Mouse (Mus musculus): Measurements from ENCODE around the gene Spire2. TPM values are rescaled to one million over a fixed set of nuclear protein-coding genes. Genes with fewer than 3 reads are reported as not detected.
"Not testable (repeated sequence)": the region's sequence is repeated elsewhere in the genome, so short reads cannot be mapped to it uniquely, and the experiment has no call there.

Gene Spire2
- total RNA-seq, 2 experiments from 2014 or later = 0.11 to 0.14 TPM

- DNase-seq = no peak
- intact Hi-C loops (cut with DNase I) = no loop called here
These were observed 81.7 kb downstream of the Spire2 start for GRCm38 (mm10) chr8:123414255-123414654.

GRCm38 (mm10) chr8:123414997-123415696 lies 82.6 kb downstream of the Spire2 start:
- intact Hi-C loops (cut with DNase I); DNase-seq: not testable (repeated sequence)

- DNase-seq = no peak
- intact Hi-C loops (cut with DNase I) = no loop called here
These were observed 83.7 kb downstream of the Spire2 start for GRCm38 (mm10) chr8:123415967-123416943.

GRCm38 (mm10) chr8:123416944-123417555 lies 84.5 kb downstream of the Spire2 start:
- intact Hi-C loops (cut with DNase I) = no loop called here
- DNase-seq = no peak

Other genes starting within 250 kb of the Spire2 start
- 100 to 1,000 TPM; 409 to 436 TPM for gene Rpl13, start 230.4 kb upstream of the Spire2 start, total RNA-seq (2021)
- under 1 TPM; 0.35 to 0.44 TPM for gene Cpne7, start 215.3 kb upstream of the Spire2 start, total RNA-seq (2021)
- under 1 TPM; 0.58 to 0.79 TPM for gene Sult5a1, start 174.4 kb upstream of the Spire2 start, total RNA-seq (2021)
- gene Dpep1, start 146.5 kb upstream of the Spire2 start, total RNA-seq (2021) = 10 to 100 TPM; 32.3 to 53.6 TPM
- 10 to 100 TPM; 53.9 to 69.1 TPM for gene Chmp1a, start 120.0 kb upstream of the Spire2 start, total RNA-seq (2021)
- 10 to 100 TPM; 22.5 to 27.2 TPM for gene Spata33, start 119.9 kb upstream of the Spire2 start, total RNA-seq (2021)
- 10 to 100 TPM; 19.6 to 24.0 TPM for gene Cdk10, start 107.9 kb upstream of the Spire2 start, total RNA-seq (2021)
- 1 to 10 TPM; 5.4 to 6.2 TPM for gene Spata2l, start 96.5 kb upstream of the Spire2 start, total RNA-seq (2021)
- gene Zfp276, start 78.5 kb upstream of the Spire2 start, total RNA-seq (2021) = 10 to 100 TPM in 1 of 2 experiments, 1 to 10 TPM in 1; 9.4 to 10.8 TPM
- gene Vps9d1, start 78.4 kb upstream of the Spire2 start, total RNA-seq (2021) = 10 to 100 TPM; 21.8 to 26.5 TPM
- 1 to 10 TPM; 1.7 to 3.4 TPM for gene Fanca, start 14.1 kb upstream of the Spire2 start, total RNA-seq (2021)
- gene Tcf25, start 41.0 kb downstream of the Spire2 start, total RNA-seq (2021) = 100 to 1,000 TPM; 121 to 130 TPM
- gene Mc1r, start 74.4 kb downstream of the Spire2 start, total RNA-seq (2021) = not detected
- gene Tubb3, start 78.7 kb downstream of the Spire2 start, total RNA-seq (2021) = under 1 TPM in 1 of 2 experiments, not detected in 1; 0.72 TPM
- gene Def8, start 90.8 kb downstream of the Spire2 start, total RNA-seq (2021) = 10 to 100 TPM; 51.6 to 58.1 TPM
- gene Afg3l1, start 145.2 kb downstream of the Spire2 start, total RNA-seq (2021) = 10 to 100 TPM; 62.6 to 74.3 TPM
- not detected for gene Dbndd1, start 182.8 kb downstream of the Spire2 start, total RNA-seq (2021)
- 1 to 10 TPM; 4.4 to 5.2 TPM for gene Gas8, start 186.1 kb downstream of the Spire2 start, total RNA-seq (2021)

Data from heart, postnatal 36 days (tissue).